Mouse (Mus musculus): ENCODE measurements at regions not wholly inside any gene's neighbourhood (a gene's known extent, or its start where the extent isn't known, plus 50 kb on each side); places are given as distances from the start of the nearest gene placed in this dataset.

GRCm38 (mm10) chr16:49375108-49375507 is 317.8 kb downstream of the Myh15 start:
- no peak for TF ChIP-seq CTCF (IDR thresholded peaks at IDR 0.05; ENCODE audit: control insufficient read depth, insufficient read depth, insufficient read length)
- TF ChIP-seq MAX (IDR thresholded peaks at IDR 0.05): no peak

Measured in C2C12 (cell line).